Mouse (Mus musculus) megakaryocyte, embryonic 14.5 days (primary cell): ENCODE results near the gene Rnf8. TPM values are rescaled to one million over a fixed set of nuclear protein-coding genes. Genes with fewer than 3 reads are reported as not detected.

Source experiments
- H3K27me3 ChIP-seq: replicated peaks from 2 replicates; pipeline ENCODE3; 2012; ENCODE audit warnings: inconsistent platforms
- H3K36me3 ChIP-seq: replicated peaks from 2 replicates; pipeline ENCODE3; 2012; ENCODE audit warnings: low read length, inconsistent platforms, mixed read lengths
- H3K4me1 ChIP-seq: 2 replicates; pipeline ENCODE4 v1.6.1; 2012; ENCODE audit warnings: inconsistent platforms
- H3K4me3 ChIP-seq: replicated peaks from 2 replicates; pipeline ENCODE3; 2012; ENCODE audit warnings: moderate library complexity, mild to moderate bottlenecking, inconsistent platforms
- H3K9me3 ChIP-seq: 2 replicates; pipeline ENCODE4 v1.6.1; 2012; ENCODE audit warnings: inconsistent platforms
- FLI1 ChIP-seq: IDR thresholded peaks from 2 replicates; pipeline ENCODE4 v1.6.1; 2012; ENCODE audit warnings: low read length, inconsistent platforms, mixed read lengths
- GATA1 ChIP-seq: IDR thresholded peaks from 3 replicates; pipeline ENCODE4 v1.6.1; 2012; ENCODE audit warnings: mixed read lengths, low read length, inconsistent platforms, borderline replicate concordance
- polyA plus RNA-seq: library from polyadenylated mRNA; stranded (reverse); fragments of >175 nt; gene quantifications from 2 replicates; pipeline ENCODE4 v1.2.3, GENCODE M21; 2012; ENCODE audit warnings: low replicate concordance; ENCODE audit not compliant: insufficient read depth

Rnf8 gene
- polyA plus RNA-seq, 1 experiment = 8.0 TPM

DNA sequence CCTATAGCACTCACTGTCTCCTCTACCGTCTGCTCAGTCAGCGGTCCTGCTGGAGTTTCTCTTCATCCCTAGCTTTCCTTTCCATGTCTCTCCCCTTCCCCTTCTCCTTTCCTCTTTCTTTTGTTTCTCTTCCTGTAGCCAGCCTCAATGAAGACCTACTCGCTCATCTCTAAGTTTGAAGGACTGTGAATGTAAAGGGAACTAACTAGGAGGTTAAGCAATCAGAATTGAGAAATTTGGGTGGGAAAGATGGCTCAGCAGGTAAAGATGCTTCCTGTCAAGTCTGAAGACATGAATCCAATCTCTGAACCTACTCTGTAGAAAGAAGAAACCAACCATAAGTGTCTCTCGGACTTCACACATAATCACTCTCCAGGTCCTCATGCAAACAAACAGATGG lies 58.7 kb downstream of the Rnf8 start:
- TF ChIP-seq GATA1 = no peak
- Histone ChIP-seq H3K36me3 (peaks cover 92% of the 10 kb centered on the region), H3K4me1 (peaks cover 29% of the 10 kb centered on the region)

DNA sequence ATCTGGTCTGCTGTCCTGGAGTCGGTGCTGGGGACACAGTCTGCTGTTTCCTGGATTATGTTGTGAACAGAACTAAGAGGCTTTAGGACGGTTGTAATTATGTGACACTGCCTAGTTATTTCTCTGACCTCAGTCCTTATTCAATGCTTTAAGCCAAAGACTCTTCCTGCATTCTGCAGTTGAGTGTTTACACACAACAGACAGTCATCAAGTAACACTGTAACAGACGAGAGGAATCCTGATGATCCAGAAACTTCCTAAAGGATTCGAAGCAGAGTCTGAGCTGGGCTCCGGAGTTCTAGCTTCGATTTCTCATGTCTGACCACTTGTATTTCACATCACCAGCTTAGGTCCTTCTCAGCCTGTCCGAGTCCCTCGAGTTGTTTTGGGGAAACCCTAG lies 63.9 kb downstream of the Rnf8 start:
- H3K9me3 ChIP-seq = no peaks in the 10 kb centered on the region
- H3K4me3 ChIP-seq = no peak overlapping the region
- TF ChIP-seq FLI1 = no peak
- no peak for TF ChIP-seq GATA1
- peaks cover 99% of the 10 kb centered on the region for H3K36me3 ChIP-seq
- H3K4me1 ChIP-seq = peaks cover 13% of the 10 kb centered on the region
- no peaks in the 10 kb centered on the region for H3K27me3 ChIP-seq

More for the DNA sequence above, 58.7 kb downstream of the Rnf8 start:
- Histone ChIP-seq H3K9me3 (no peaks in the 10 kb centered on the region), H3K27me3 (no peaks in the 10 kb centered on the region), H3K4me3 (no peak overlapping the region)

DNA sequence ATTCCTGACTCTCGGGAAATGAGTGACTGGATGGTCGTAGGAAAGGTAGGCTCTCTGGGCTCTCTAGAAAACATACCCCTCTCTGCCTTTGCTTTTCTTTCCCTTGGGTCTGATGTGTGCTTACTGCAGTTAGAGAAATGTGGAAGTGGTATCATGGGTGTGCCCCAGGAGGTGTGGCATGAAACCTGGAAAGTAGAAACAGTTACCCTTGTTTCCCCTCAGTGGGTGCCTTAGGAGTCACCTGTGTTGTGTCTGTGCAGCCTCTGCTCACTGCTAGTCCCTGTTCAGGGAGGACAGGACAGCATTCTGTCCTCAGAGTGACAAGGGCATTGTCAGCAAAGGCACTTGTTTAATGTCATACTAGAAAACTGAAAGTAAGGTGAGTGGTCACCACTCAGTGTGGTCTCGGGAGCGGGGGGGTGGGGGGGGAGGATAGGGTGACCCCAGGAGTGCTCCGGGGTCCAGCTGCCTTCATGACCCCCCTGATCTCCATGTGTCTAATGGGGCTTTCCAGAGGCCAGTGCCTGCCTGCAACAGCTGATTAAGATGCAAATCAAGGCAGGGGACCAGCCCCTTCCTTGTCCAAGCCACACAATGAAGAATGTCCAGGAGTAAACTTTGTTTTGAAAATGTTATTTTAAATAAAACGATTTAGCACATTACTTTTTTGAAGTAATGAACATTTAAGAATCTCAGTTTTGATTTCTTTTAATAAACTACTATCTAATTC lies 64.6 kb downstream of the Rnf8 start:
- Histone ChIP-seq H3K4me3 (no peak overlapping the region), H3K36me3 (peaks cover 99% of the 10 kb centered on the region), H3K4me1 (peaks cover 19% of the 10 kb centered on the region), H3K27me3 (no peaks in the 10 kb centered on the region), H3K9me3 (no peaks in the 10 kb centered on the region)
- TF ChIP-seq GATA1 = no peak
- no peak for TF ChIP-seq FLI1

- no peak overlapping the region for H3K4me3 ChIP-seq
- TF ChIP-seq FLI1 (no peak), GATA1 (no peak)
- H3K4me1 ChIP-seq = peaks cover 28% of the 10 kb centered on the region
- H3K36me3 ChIP-seq = peaks cover 100% of the 10 kb centered on the region
- H3K9me3 ChIP-seq = no peaks in the 10 kb centered on the region
- no peaks in the 10 kb centered on the region for H3K27me3 ChIP-seq
Measured at GRCm38 (mm10) chr17:29680174-29680573, 65.6 kb downstream of the Rnf8 start.

GRCm38 (mm10) chr17:29680921-29681320 lies 66.3 kb downstream of the Rnf8 start:
- peaks cover 36% of the 10 kb centered on the region for H3K4me1 ChIP-seq
- no peaks in the 10 kb centered on the region for H3K27me3 ChIP-seq
- TF ChIP-seq GATA1 = no peak
- no peak for TF ChIP-seq FLI1
- no peaks in the 10 kb centered on the region for H3K9me3 ChIP-seq
- no peak overlapping the region for H3K4me3 ChIP-seq
- H3K36me3 ChIP-seq = peaks cover 100% of the 10 kb centered on the region

DNA sequence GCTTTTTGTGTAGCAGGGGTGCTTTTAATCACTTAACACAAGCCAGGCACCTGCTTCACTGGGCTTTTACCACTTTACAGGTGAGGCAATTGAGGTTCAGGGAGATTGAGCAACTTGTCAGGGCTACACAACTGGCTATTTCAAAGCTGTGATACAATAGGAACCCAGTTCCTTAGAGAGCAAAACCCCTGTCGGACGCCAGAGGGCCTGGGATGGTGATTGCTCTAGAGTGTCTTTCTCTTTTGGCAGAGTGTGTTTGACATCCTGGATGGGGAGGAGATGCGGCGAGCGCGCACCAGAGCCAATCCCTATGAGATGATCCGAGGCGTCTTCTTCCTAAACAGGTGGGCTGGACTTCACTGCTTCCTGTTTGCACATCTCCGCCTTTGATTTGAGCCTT lies 67.1 kb downstream of the Rnf8 start:
- H3K27me3 ChIP-seq = no peaks in the 10 kb centered on the region
- H3K4me1 ChIP-seq = peaks cover 43% of the 10 kb centered on the region
- peaks cover 100% of the 10 kb centered on the region for H3K36me3 ChIP-seq
- TF ChIP-seq FLI1 = no peak
- TF ChIP-seq GATA1 = no peak
- H3K9me3 ChIP-seq = no peaks in the 10 kb centered on the region
- H3K4me3 ChIP-seq = no peak overlapping the region

DNA sequence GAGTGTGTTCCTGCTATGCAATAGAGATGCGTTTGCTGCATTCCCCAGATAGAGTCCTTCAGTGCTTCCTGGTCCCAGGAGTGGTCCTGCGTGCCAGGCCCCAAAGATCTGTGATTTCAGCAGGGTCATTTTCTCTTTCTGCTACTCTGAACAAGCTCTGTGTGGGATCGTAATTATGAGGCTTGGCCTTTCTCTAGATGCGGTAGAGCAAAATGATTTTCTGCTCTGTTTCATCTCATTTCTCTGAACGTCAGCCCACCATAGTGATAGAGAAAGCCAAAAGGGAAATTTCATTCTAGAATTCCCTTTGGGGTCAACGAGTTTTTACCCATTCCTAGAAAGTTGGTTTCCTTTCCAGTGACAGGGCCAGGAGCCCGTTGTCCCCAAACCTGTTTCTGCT lies 67.7 kb downstream of the Rnf8 start:
- Histone ChIP-seq H3K9me3 (no peaks in the 10 kb centered on the region), H3K27me3 (no peaks in the 10 kb centered on the region), H3K4me3 (no peak overlapping the region), H3K4me1 (peaks cover 48% of the 10 kb centered on the region), H3K36me3 (peaks cover 100% of the 10 kb centered on the region)
- TF ChIP-seq GATA1 = no peak

DNA sequence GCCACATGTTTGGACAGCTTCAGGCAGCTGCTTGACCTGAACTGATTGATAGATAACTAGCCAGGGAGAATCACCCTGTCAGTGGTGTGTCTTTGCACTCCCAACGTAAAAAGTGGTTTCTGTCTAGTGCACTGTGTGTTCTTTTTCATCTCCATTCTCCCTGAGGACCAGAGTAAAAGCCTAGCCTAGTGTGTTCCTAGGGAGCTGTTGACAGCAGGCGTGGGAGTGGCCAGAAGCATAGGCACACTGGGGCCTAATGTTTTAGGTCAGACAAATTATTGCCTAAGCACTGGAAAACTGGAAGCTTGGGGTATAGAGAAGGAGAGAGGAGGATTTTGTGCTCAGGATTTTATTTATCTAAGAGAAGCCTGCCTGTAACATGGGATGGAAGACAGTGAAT lies 68.5 kb downstream of the Rnf8 start:
- no peaks in the 10 kb centered on the region for H3K27me3 ChIP-seq
- H3K4me1 ChIP-seq = peaks cover 56% of the 10 kb centered on the region
- TF ChIP-seq FLI1 (no peak), GATA1 (no peak)
- no peaks in the 10 kb centered on the region for H3K9me3 ChIP-seq
- H3K36me3 ChIP-seq = peaks cover 100% of the 10 kb centered on the region
- no peak overlapping the region for H3K4me3 ChIP-seq

DNA sequence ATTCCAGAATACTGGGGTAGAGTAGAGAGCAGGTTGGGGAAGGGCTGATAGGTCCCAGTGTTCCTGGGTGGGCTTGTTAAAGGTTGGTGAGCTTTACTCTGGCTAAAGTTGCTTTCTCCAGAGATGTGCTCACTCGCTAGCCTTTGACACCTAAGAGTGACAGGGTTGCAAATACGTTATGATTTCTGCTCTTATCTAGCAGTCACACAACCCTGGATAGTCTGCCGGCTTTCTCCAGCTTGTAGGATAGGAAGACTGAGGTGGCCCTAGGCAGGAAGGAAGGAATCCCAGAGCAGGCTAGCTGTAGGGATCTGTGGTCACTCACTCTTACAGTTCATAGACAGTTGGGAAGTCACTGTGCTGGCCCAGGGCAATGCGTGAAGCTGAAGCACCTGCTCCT lies 69.7 kb downstream of the Rnf8 start:
- no peak overlapping the region for H3K4me3 ChIP-seq
- peaks cover 96% of the 10 kb centered on the region for H3K36me3 ChIP-seq
- H3K27me3 ChIP-seq = no peaks in the 10 kb centered on the region
- peaks cover 62% of the 10 kb centered on the region for H3K4me1 ChIP-seq
- no peak for TF ChIP-seq FLI1
- no peak for TF ChIP-seq GATA1
- no peaks in the 10 kb centered on the region; the same call in 1 of the 2 replicates for H3K9me3 ChIP-seq

DNA sequence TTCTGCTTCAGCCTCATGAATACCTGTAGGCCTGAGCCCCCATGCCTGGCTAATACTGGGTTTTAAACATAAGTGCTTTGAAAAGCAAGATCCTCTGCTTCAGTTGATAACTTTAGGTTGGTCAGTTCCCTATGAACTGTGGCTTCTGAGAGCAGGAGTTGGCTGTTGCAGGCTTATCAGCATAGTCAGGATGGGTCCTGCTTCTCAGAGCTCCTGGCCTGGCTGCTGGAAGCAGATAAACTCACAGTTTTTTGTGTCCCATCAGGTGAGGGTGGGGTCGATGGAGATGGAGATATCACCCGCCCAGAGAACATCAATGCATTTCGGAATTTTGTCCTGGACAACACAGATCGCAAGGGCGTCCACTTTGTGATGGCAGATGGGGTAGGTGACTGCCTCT lies 72.2 kb downstream of the Rnf8 start:
- Histone ChIP-seq H3K27me3 (no peaks in the 10 kb centered on the region), H3K4me1 (peaks cover 61% of the 10 kb centered on the region), H3K9me3 (no peaks in the 10 kb centered on the region; the same call in 1 of the 2 replicates), H3K36me3 (peaks cover 96% of the 10 kb centered on the region), H3K4me3 (no peak overlapping the region)
- no peak for TF ChIP-seq FLI1
- TF ChIP-seq GATA1 = no peak
